Mouse (Mus musculus) stomach, postnatal 0 days (tissue): ENCODE results near the gene Pgf.

Experiments used
- CTCF ChIP-seq: IDR thresholded peaks from 2 replicates; pipeline ENCODE4 v1.5.1; 2016; ENCODE audit warnings: antibody characterized with exemption, low read depth, mild to moderate bottlenecking, moderate library complexity
- EP300 ChIP-seq: optimal IDR thresholded peaks from 2 replicates; pipeline ENCODE3; 2016; ENCODE audit warnings: antibody characterized with exemption

GRCm38 (mm10) chr12:85150321-85151001 is 27.1 kb downstream of the Pgf start:
- TF ChIP-seq CTCF (no peak), EP300 (no peak)
